Mouse (Mus musculus): Measurements from ENCODE around the gene Msx2.

- no peak for TF ChIP-seq CTCF (IDR thresholded peaks at IDR 0.05; ENCODE audit: low read depth)
- no peak for TF ChIP-seq EP300 (IDR thresholded peaks at IDR 0.05; ENCODE audit: low read depth)
Measured at GRCm38 (mm10) chr13:53475701-53476188, 2.9 kb upstream of the Msx2 start.

Measured in liver, postnatal 0 days (tissue).